Mouse (Mus musculus) G1E (cell line): ENCODE results near the gene Anapc16.

Source experiments
- CTCF ChIP-seq: IDR thresholded peaks from 2 replicates; pipeline ENCODE4 v1.5.1; 2012; ENCODE audit warnings: low read depth, low read length, inconsistent platforms, mixed read lengths
- GATA1 ChIP-seq: IDR thresholded peaks from 2 replicates; pipeline ENCODE4 v1.6.1; 2012; ENCODE audit warnings: borderline replicate concordance, low read length, inconsistent platforms, mixed read lengths

- TF ChIP-seq CTCF (no peak), GATA1 (no peak)
Measured at GRCm38 (mm10) chr10:59951211-59952151, 51.5 kb downstream of the Anapc16 start, which contains the start of gene Ddit4.
